Mouse (Mus musculus) cerebellum, adult 11 months (tissue): ENCODE measurements around the gene Cabp1.
"Not testable (repeated sequence)": the region's sequence is repeated elsewhere in the genome, so short reads cannot be mapped to it uniquely, and the experiment has no call there.

ENCODE experiments used
- DNase-seq: peaks from one replicate; pipeline ENCODE4 v3.0.0; 2022

The Cabp1 gene

DNA sequence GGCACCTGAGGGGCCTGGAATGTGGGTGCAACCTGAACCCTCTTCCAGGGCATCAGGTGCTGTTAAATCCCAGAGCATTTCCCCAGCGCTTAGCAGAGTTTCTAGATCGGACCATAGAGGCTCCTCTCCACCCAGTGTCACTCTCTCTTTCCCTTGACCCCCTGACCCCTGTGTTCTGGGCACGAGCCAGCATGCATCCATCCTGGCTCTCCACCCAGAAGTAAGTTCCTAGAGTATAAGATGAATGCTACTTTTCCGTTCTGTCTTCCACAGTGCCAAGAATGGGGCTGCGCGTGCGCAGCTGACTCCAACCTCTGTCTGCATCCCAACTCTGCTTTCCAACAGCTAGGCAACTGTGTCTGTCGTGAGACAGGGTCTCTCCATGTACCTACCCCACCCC, 24.0 kb downstream of the Cabp1 start:
- no peak for DNase-seq

DNA sequence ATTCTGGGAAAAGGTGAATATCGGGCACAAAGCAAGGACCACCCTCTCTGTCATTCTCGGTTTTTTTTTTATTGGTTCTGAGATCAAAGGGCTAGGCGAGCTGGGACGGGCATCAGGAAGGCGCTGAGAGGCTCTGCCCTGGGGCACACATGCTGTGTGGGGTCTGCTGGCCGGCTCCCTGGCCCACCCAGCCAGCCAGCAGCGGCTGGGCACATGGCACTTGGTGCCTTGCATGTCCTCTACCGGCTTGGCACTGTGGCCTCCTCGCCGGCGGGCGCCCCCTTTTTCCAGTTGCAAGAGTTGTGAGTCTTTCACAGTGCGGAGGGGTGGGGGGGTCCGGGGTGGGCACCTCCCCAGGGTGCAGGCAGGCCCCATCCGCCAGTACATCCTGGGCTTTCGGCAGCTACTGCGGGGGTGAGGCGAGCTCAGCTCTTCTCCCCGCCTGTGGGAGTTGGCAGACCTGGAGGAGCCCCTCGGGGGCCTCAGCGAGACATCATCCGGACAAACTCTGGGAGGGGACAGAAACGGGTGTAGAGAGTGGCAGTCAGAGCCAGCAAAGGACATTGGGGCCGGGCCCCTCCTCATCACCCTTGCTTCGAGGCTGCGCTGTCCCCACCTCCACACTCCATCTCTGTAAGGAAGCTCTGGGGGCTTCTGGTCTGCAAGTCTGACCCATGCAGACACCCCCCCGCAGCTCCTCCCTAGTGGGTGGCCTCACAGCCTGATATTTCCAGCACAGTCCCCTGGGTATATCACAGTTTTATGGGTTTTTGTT, 25.4 kb downstream of the Cabp1 start:
- DNase-seq: no peak

DNA sequence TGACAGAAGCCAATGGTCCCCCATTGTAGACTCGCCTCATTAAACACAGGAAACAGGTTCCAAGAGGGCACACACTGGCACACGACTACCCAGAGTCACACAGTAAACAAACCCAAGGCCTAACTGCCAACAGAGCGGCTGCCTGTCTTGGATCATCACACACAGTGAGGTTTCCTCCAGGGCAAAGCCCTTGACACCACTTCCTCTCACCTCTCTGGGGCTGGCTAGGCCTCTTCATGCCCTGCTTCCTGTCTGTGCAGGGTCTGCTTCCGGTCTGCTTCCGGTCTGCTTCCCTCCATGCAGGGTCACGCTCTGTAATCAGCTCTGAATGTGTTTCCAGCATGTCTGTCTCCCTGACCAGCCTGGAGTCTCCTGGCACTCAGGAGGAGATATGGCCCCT, 26.8 kb downstream of the Cabp1 start:
- DNase-seq: no peak

DNA sequence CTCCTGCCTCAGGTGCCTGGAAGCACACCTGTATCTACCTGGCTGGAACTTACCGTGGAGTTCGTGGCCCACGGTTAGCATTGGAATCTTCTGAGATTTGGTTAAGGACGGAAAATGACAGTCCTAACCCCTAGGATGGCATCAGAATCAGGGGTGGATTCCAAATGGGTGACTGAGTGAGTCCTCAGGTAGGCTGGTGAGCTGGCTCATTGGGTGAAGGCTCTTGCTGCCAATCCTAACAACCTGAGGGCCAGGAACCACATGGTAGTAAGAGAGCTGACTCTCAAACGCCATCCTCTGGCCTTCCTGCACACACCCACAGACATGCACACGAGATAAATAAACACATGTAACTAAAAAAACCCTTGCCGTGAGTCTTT, 27.4 kb downstream of the Cabp1 start:
- DNase-seq: no peak

DNA sequence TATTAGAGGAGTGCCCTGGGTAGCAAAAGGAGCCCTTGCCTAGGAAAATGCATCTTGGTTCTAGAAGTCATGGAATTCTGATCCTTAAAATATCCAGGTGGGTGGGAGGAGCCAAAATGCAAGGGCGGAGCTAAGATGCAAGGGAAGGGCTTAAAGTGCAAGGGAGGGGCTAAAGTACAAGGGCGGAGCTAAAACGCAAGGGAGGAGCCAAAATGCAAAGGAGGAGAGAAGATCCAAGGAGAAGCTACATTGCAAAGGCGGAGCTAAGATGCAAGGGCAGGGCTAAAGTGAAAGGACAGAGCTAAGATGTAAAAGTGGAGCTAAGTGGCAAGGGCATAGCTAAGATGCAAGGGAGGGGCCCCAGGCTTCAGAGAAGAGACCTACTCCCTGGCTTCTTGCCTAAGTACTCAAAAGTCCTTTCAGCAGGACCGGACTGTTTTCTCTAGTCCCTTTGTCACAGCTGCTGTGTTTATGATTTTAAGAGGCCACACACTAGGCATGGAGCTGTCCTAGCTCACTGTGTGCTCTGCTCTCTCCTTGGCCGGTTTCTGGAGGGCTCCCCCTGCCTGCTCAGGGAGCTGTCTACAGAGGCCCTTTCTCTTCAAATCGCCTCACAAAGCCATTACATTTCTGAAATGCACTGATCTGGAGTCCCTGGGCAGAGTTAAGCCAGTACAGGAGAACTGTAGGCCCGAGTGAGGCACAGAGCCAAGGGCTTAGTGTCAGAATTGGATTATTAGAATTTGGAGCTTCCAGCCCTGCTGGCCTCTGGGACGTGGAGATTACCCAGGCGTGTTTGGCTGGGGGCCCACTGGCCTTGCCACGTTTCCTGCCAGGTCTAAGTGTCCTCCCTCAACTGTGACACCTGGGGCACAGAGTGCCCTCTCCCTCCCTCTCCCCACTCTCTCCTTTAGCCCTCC, 28.0 kb downstream of the Cabp1 start:
- DNase-seq: peak; percentile 53

DNA sequence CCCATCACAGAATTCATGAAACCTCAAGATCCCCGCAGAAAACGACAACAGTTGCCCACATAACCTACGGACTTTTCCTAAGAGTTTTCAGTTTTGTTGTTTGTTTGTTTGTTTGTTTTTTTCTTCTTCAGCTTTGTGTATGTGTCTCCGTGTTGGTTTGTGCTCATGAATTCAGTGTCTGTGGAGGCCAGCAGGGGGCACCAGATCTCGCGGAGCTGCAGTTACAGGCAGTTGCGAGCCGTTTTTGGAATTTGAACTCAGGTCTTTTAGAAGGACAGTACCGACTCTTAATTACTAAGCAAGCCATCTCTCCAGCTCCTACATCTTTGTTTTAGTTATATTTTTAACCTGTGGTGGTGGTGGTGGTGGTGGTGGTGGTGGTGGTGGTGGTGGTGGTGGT, 28.8 kb downstream of the Cabp1 start:
- no peak for DNase-seq

DNA sequence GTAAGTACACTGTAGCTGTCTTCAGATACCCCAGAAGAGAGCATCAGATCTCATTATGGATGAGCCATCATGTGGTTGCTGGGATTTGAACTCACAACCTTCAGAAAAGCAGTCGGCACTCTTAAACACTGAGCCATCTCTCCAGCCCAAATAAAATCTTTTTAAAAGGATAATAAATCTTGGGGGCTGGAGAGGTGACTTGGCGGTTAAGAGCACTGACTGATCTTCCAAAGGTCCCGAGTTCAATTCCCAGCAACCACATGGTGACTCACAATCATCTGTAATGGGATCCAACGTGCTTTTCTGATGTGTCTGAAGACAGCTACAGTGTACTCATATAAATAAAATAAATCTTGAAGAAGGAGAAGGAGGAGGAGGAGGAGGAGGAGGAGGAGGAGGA, 29.7 kb downstream of the Cabp1 start:
- DNase-seq: not testable (repeated sequence)

DNA sequence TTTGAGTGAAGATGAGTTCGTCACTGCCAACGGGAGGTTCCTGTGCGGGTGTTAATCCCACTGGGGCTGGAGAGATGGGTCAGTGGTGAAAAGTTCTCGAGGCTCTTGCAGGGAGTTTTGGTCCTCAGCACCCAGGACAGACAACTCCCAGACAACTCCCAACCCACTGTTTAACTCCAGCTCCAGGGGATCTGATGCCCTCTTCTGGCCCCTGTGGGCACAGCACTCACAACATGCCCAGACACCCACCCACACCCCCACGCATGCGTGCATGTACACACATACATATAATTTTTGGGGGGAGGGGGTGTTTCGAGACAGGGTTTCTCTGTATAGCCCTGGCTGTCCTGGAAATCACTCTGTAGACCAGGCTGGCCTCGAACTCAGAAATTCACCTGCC, 30.6 kb downstream of the Cabp1 start:
- peak; percentile 49 for DNase-seq

DNA sequence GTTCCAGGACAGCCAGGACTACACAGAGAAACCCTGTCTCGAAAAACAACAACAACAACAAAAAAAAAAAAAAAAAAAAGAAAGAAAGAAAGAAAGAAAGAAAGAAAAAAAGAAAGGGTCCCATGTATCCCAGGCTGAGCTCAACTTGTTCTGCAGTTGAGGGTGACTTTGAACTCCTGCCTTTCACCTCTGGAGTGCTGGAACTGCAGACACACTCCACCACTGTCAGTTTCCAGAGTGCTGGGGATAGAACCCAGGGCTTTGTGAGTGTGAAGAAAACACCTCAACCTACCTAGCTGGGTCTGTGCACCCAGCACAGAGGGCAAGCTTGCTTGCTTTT, 32.3 kb downstream of the Cabp1 start:
- not testable (repeated sequence) for DNase-seq

DNA sequence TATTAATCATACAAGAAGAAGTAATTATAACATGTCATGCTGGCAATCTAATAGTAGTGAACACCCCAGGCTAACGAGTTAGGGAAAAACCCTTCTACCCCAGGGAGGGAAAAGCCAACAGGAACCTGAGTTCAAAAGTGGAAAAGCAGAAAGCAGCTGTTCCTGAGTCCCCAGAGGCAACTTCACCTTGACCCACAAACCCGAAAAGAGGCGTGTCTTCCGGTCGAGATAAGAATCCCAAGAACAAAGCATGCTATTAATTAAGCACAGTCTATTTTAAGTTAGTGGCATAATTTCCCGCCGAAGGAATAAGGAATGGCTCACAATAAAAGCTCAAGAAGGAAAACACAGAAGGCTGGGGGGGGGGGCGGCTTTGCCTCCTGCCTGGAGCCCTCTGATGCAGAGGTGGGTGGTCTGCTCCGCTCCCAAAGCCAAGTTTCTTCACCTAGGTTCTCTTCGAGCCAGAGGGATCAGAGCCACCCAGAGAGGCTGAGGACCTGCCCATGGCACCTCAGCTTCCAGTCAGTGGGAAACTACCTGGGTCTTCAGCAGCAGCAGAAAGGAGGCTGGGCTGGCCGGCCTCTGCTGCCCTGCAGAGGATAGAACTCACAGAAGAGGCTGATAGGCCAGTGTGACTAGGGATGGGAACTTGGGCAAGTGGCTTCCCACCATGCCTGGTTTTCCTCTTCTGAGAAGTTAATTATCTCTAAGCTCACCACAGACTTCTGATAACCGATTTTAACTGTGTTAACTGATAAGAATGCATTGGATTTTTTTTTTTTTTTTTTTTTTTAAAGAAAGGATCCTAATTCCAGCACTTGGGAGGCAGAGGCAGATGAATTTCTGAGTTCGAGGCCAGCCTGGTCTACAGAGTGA, 32.9 kb downstream of the Cabp1 start:
- DNase-seq: no peak

DNA sequence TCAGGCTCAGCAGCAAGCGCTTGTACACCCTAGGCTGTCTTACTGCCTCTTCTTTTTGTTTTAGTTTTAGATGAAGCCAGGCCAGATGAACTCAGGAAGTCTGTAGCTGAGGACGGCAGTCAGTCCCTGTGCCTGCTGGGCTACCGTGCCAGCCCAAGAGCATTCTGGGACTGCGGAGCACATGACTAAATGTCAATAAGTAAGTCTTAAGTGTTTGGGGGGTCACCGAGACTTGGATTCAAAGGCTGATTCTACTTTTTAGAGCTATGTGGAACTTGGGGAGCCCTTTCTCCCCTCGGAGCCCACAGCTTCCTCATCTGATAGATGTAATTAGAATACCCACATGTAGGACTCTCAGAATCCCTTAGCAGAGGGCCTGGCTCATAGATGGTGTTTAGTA, 33.5 kb downstream of the Cabp1 start:
- DNase-seq: no peak

DNA sequence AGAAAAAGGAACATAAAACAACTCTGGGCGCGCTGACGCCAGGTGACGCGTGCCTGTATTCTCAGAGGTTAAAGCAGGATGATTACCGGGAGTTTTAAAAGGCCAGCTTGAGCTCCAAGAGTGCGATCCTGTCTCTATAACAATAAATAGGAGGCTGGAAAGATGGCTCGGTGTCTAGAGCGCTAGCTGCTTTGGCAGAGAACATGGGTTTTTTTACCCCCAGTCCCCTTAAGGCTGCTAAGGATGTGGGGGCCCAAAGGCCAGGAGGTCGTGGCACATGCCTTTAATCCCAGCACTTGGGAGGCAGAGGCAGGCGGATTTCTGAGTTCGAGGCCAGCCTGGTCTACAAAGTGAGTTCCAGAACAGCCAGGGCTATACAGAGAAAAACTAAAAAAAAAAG, 35.0 kb downstream of the Cabp1 start:
- DNase-seq: no peak

DNA sequence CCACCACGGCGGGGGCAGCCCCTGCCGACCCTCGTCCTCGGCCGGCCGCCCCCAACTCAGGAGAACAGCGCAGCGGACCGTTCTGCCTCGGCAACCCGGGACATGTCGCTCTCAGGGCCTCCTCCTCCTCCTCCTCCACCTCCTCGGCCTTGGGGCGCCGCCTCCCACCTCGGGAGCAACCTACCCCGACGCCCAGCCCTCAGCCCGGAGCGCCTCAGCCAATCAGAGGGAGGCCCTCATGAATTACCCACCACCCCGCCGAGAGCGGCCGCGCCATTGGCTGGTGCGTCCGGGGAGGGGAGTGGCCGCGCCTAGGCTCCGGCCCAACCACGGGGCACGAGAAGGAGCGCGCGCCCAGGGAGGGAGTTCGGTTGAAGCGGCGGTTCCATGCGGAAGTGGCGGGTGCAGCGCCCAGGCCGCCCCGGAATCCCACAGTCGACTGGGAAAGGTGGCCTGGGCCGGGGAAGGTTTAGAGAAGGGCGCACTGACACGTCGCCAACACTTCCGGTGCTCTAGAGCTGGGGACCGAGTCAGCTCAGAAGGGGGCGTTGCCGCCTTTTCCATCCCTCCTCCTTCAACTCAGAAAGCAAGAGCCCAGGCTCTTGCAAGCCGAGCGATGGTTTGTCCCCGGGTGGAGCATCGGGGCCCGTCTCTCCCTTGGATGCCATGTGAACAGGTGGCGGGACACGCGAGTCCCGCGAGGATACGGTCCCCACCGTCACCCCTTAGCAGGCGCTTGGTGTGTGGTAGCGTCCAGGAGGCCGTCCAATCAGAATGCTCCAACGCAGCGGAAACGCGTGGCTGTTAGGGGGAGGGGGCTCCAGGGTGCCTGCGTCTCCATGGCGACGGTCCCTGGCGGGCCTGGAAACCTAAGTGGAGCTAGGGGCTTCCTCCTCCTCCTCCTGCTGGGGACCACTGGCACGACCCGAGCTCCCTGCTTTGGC, 35.9 kb downstream of the Cabp1 start, which contains the start of gene Mlec:
Mlec (minus strand) TSS at position 140 of the 944 bp plus-strand sequence.
- peak; percentile 99 for DNase-seq

DNA sequence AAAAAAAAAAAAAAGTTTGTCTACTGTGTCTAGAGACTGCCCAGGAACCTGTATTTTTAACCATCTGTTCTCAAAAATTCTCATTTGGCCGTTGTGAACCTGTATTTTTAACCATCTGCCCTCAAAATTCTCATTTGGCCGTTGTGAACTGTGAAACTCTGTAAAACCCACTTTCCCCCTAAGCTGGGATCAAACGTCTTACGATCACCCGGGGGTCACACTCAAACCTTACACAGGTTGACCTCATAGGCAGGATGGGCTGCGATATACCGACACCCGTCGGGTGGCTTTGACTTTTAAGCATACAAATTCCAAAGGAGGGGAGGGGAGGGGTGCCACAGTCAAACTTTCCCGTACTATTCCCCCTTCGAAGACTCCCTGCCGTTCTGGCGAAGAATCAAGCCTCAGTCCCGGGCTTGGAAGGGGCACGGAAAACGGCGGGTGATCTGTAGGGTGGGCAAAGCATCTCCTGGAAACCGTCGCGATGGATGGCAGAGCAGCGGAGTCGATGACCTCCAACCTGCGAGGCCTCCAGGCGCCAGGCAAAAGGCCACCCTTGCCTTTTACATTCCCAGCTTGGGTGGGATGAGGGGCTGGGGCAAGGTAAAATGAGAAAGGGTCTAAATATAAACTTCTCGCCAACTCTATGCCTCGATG, 37.1 kb downstream of the Cabp1 start:
- DNase-seq: peak; percentile 54

DNA sequence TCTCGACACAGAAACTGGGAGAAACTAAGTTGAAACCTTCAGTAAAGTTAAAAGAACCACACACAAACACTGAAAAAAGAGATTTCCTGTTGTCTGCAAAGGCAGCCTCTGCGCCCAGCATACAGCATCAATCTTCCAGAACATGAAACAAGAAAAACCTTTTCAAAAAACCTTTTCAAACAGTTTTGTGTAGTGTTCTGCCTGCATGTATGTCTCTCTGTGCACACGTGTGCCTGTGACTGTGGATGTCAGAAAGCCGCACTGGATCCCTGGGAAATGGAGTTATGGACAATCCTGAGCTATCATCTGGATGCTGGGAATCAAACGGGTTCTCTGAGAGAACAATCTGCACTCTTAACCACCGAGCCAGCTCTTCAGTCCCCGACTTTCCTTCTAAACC, 37.8 kb downstream of the Cabp1 start:
- no peak for DNase-seq

DNA sequence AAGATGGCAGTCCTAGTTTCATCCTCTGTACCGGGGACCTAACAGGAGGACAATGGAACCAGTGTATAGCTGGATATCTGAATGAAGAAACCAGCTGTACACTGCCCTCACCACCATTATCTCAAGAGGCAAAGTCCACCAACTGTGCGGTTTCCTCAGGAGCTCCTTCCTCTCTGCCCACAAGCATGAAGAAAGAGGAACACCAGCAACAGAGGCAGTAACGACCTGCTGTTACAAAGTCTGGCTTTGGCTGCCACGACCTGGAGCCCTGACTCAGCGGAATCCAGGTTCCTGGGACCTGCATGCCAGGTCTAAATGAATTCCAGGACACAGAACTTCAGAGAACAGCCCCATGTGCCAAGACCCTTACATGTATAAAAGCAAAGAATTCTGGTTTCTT, 38.4 kb downstream of the Cabp1 start:
- DNase-seq: no peak

DNA sequence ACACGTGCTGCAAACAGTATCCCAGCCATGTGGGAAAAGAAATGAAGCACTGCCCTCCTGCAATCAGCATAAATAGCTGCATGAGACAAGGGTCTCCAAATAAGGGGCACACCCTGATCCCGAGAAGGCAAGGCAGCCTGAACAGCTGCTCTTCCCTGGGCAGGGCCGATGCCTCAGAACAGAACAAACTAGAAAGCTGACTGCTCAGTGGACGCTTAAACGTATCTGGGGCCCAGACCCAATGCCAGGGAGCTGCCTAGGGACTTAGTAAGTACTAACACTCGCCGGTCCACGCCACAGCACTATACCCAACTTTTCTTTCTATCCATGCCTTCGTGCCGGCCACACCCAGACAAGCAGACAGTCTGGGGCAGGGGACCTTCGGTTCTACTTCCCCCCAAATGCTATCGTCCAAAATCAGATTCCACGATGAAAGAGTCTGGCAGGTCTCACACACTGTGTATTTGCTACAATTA, 39.0 kb downstream of the Cabp1 start:
- no peak for DNase-seq

DNA sequence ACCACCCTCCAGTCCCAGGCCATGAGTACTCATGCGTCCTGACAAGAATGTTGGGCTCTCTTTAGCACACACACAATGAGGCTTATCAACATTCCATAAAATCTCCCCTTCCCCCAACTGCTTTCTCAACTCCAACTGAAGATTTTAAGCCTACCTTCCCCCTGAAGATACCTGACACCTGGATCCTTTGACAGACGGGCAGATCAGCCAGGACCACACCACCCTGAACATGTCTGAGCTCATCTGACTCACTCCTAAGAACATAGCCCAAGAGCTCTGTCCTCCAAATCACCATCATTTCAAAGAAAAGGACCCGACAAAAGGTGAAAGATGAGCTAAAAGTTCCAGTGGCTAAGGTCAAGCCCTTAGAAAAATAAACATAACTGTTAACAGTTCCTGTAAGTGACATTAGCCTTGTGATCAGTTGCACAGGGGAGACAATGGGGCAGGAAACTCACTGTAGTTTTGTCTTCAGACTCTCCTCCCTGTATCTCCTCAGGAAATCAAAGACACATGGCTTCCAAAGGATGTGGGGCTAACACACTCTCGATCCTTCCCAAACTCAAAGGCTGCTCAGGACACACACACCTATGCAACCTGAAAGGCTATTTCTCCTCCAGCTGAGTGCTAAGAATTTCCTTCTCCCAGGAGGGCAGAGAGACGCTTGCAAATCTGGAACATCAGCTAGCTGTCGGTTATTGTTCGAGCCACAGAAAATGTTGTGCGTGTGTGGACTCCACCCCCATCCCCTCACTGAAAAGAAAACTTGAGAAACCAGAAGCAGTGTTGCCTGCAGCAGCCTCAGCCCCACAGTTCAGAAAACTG, 41.8 kb downstream of the Cabp1 start:
- no peak for DNase-seq

DNA sequence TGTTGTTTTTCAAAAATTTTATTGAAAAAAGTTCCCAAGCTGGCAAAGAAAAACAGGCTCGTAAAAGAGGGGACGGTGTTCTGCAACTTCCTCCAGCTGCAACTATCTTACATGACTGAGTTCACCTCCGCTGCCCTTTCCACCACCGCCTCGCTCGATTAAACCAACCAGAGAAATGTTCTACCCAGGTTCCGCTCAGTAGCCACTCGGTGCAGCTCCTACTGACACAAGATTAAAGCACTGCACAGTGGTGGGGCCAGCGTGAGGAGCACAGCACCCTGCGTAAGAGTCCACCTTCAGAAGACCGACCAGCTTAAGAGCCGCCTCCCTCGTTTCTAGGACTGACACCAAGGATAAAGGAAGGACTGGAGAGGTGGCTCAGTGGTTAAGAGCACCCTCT, 42.7 kb downstream of the Cabp1 start:
- no peak for DNase-seq

DNA sequence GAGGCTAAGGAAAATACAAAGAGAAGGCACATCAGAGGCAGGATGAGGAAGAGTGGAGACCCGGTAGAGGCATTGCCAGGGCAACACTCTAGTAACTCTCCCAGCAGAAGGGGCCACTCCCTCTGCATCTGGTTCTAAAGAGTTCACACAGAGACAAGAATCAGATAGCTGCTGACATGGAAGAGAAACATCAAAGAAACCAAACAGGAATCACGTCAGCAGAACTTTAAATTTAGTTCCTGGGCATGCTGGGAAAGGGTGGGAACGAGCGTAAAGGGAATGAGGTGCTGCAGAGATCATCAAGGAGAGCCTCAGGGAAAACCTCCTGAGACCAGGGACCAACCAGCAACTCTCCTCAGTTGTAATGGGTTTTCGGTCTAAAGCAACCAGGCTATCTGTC, 43.2 kb downstream of the Cabp1 start:
- DNase-seq: no peak
